Mouse (Mus musculus): ENCODE measurements around the gene Vps35l. TPM values are rescaled to one million over a fixed set of nuclear protein-coding genes. Genes with fewer than 3 reads are reported as not detected.
A peak's percentile ranks its signal among the peaks of the same experiment; 100 is the strongest.

The Vps35l gene
- polyA plus RNA-seq, 1 experiment: 52.4 TPM

GRCm38 (mm10) chr7:118733225-118733624 lies 6.8 kb upstream of the Vps35l start:
- TF ChIP-seq CTCF (conservative IDR thresholded peaks at IDR 0.05; ENCODE audit: insufficient read depth, insufficient read length, low read depth, low read length) (no peak), POLR2A (IDR thresholded peaks at IDR 0.05; ENCODE audit: low read depth, low read length) (no peak)
- WGBS: 91% methylated on average over 13 of the region's 13 CpGs
- no peak for DNase-seq
- H3K27me3 ChIP-seq (replicated peaks; ENCODE audit: control insufficient read depth, insufficient read depth, low read length): no peaks in the 10 kb centered on the region
- no peaks in the 10 kb centered on the region for H3K4me1 ChIP-seq (ENCODE audit: control insufficient read depth, insufficient read depth, low read length)
- no peak overlapping the region for H3K4me3 ChIP-seq (ENCODE audit: insufficient read depth, low read depth, low read length)
- H3K27ac ChIP-seq (ENCODE audit: insufficient read depth, low read depth, low read length): no peak overlapping the region
- H3K36me3 ChIP-seq (ENCODE audit: control insufficient read depth, insufficient read depth, low read length): no peaks in the 10 kb centered on the region; the same call in 1 of the 2 replicates

GRCm38 (mm10) chr7:118738730-118739129 lies 1.3 kb upstream of the Vps35l start:
- Histone ChIP-seq H3K4me3 (ENCODE audit: insufficient read depth, low read depth, low read length) (no peak overlapping the region), H3K27ac (ENCODE audit: insufficient read depth, low read depth, low read length) (no peak overlapping the region), H3K4me1 (ENCODE audit: control insufficient read depth, insufficient read depth, low read length) (peaks cover 6% of the 10 kb centered on the region; the same call in 1 of the 2 replicates), H3K27me3 (replicated peaks; ENCODE audit: control insufficient read depth, insufficient read depth, low read length) (no peaks in the 10 kb centered on the region), H3K36me3 (ENCODE audit: control insufficient read depth, insufficient read depth, low read length) (no peaks in the 10 kb centered on the region)
- no peak for DNase-seq
- WGBS: 84% methylated on average over 1 of the region's 1 CpGs
- no peak for TF ChIP-seq CTCF (conservative IDR thresholded peaks at IDR 0.05; ENCODE audit: insufficient read depth, insufficient read length, low read depth, low read length)
- no peak for TF ChIP-seq POLR2A (IDR thresholded peaks at IDR 0.05; ENCODE audit: low read depth, low read length)

GRCm38 (mm10) chr7:118740532-118741338 lies 709 bp downstream of the Vps35l start:
- Histone ChIP-seq H3K27me3 (replicated peaks; ENCODE audit: control insufficient read depth, insufficient read depth, low read length) (no peaks in the 10 kb centered on the region), H3K36me3 (ENCODE audit: control insufficient read depth, insufficient read depth, low read length) (no peaks in the 10 kb centered on the region), H3K27ac (ENCODE audit: insufficient read depth, low read depth, low read length) (peak overlapping the region; percentile 57; the same call in 1 of the 2 replicates), H3K4me3 (ENCODE audit: insufficient read depth, low read depth, low read length) (peak overlapping the region; percentile 96), H3K4me1 (ENCODE audit: control insufficient read depth, insufficient read depth, low read length) (peaks cover 6% of the 10 kb centered on the region; the same call in 1 of the 2 replicates)
- 2% methylated on average over 41 of the region's 41 CpGs for WGBS
- peak; percentile 98 for DNase-seq
- TF ChIP-seq POLR2A (IDR thresholded peaks at IDR 0.05; ENCODE audit: low read depth, low read length): peak; percentile 8
- no peak for TF ChIP-seq CTCF (conservative IDR thresholded peaks at IDR 0.05; ENCODE audit: insufficient read depth, insufficient read length, low read depth, low read length)

GRCm38 (mm10) chr7:118742278-118742677 lies 2.3 kb downstream of the Vps35l start:
- Histone ChIP-seq H3K27ac (ENCODE audit: insufficient read depth, low read depth, low read length) (no peak overlapping the region), H3K36me3 (ENCODE audit: control insufficient read depth, insufficient read depth, low read length) (no peaks in the 10 kb centered on the region), H3K4me1 (ENCODE audit: control insufficient read depth, insufficient read depth, low read length) (peaks cover 6% of the 10 kb centered on the region; the same call in 1 of the 2 replicates), H3K27me3 (replicated peaks; ENCODE audit: control insufficient read depth, insufficient read depth, low read length) (no peaks in the 10 kb centered on the region), H3K4me3 (ENCODE audit: insufficient read depth, low read depth, low read length) (no peak overlapping the region)
- no peak for DNase-seq
- TF ChIP-seq CTCF (conservative IDR thresholded peaks at IDR 0.05; ENCODE audit: insufficient read depth, insufficient read length, low read depth, low read length) (no peak), POLR2A (IDR thresholded peaks at IDR 0.05; ENCODE audit: low read depth, low read length) (no peak)
- WGBS: 89% methylated on average over 6 of the region's 6 CpGs

- Histone ChIP-seq H3K4me3 (ENCODE audit: insufficient read depth, low read depth, low read length) (no peak overlapping the region), H3K27me3 (replicated peaks; ENCODE audit: control insufficient read depth, insufficient read depth, low read length) (no peaks in the 10 kb centered on the region), H3K4me1 (ENCODE audit: control insufficient read depth, insufficient read depth, low read length) (peaks cover 6% of the 10 kb centered on the region; the same call in 1 of the 2 replicates), H3K36me3 (ENCODE audit: control insufficient read depth, insufficient read depth, low read length) (peaks cover 3% of the 10 kb centered on the region; the same call in 1 of the 2 replicates), H3K27ac (ENCODE audit: insufficient read depth, low read depth, low read length) (no peak overlapping the region)
- TF ChIP-seq POLR2A (IDR thresholded peaks at IDR 0.05; ENCODE audit: low read depth, low read length) (no peak), CTCF (conservative IDR thresholded peaks at IDR 0.05; ENCODE audit: insufficient read depth, insufficient read length, low read depth, low read length) (no peak)
- no peak for DNase-seq
- 92% methylated on average over 5 of the region's 5 CpGs for WGBS
Observed at GRCm38 (mm10) chr7:118744766-118745165, 4.7 kb downstream of the Vps35l start.

GRCm38 (mm10) chr7:118747891-118748672 lies 8.1 kb downstream of the Vps35l start:
- DNase-seq: no peak
- Histone ChIP-seq H3K4me1 (ENCODE audit: control insufficient read depth, insufficient read depth, low read length) (no peaks in the 10 kb centered on the region), H3K27ac (ENCODE audit: insufficient read depth, low read depth, low read length) (no peak overlapping the region), H3K4me3 (ENCODE audit: insufficient read depth, low read depth, low read length) (no peak overlapping the region), H3K36me3 (ENCODE audit: control insufficient read depth, insufficient read depth, low read length) (peaks cover 3% of the 10 kb centered on the region; the same call in 1 of the 2 replicates), H3K27me3 (replicated peaks; ENCODE audit: control insufficient read depth, insufficient read depth, low read length) (no peaks in the 10 kb centered on the region)
- 88% methylated on average over 12 of the region's 12 CpGs for WGBS
- TF ChIP-seq POLR2A (IDR thresholded peaks at IDR 0.05; ENCODE audit: low read depth, low read length) (no peak), CTCF (conservative IDR thresholded peaks at IDR 0.05; ENCODE audit: insufficient read depth, insufficient read length, low read depth, low read length) (no peak)

GRCm38 (mm10) chr7:118749706-118750105 lies 9.7 kb downstream of the Vps35l start:
- Histone ChIP-seq H3K27ac (ENCODE audit: insufficient read depth, low read depth, low read length) (no peak overlapping the region), H3K27me3 (replicated peaks; ENCODE audit: control insufficient read depth, insufficient read depth, low read length) (no peaks in the 10 kb centered on the region), H3K4me3 (ENCODE audit: insufficient read depth, low read depth, low read length) (no peak overlapping the region), H3K36me3 (ENCODE audit: control insufficient read depth, insufficient read depth, low read length) (peaks cover 3% of the 10 kb centered on the region), H3K4me1 (ENCODE audit: control insufficient read depth, insufficient read depth, low read length) (no peaks in the 10 kb centered on the region)
- TF ChIP-seq POLR2A (IDR thresholded peaks at IDR 0.05; ENCODE audit: low read depth, low read length) (no peak), CTCF (conservative IDR thresholded peaks at IDR 0.05; ENCODE audit: insufficient read depth, insufficient read length, low read depth, low read length) (no peak)
- DNase-seq: no peak
- 68% methylated on average over 8 of the region's 8 CpGs for WGBS

Measured in kidney, adult 2 months (tissue).